Mouse (Mus musculus) frontal cortex, postnatal 10 days (tissue): ENCODE data around the gene Bri3bp.

ENCODE experiments used
- DNase-seq, 2 experiments: peaks; one replicate each; pipeline ENCODE4 v3.0.0; 2022; ENCODE audit warnings: low spot score in 2 of 2, mixed read lengths in 1 of 2

The Bri3bp gene

DNA sequence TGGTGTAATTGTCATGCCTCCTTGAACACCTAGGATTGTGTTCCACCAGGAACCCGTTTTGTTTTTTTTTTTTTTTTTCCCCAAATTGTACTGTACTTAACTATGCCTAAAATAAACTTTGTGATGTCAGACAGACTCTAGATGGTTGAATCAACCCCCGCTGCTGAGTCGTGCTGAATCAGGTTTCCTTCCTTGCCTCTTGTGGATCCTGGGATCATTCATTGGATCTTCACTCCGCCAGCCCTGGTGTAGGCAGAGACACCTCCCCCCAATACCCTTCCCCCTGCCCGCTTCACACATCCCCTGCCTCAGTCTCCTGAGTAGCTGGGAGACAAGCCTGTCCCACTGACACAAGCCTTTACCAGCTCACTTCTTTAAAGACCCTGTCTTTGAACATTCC, 7.9 kb downstream of the Bri3bp start:
- DNase-seq: no peak

DNA sequence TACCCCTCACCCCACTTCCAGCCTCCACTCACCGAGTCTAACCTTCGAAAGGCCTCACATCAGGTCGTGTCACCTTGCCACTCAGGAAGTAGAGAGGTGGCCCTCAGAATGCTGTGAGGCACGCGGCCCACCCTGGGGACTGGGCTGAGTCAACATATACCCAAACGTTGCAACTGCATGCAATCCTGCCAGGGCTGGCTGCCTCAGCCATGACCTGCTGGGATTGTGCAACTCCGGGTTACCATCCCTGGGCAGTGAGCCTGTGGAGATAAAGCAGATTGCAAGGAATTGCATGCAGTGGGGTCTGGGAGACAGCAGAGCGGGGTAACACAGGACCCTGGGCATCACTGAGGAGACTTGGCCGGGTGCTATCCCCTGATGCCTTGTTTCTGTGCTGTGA, 11.2 kb downstream of the Bri3bp start:
- no peak for DNase-seq

- no peak for DNase-seq
Observed at GRCm38 (mm10) chr5:125456100-125456499, 14.7 kb downstream of the Bri3bp start.

GRCm38 (mm10) chr5:125457538-125457937, 16.2 kb downstream of the Bri3bp start:
- no peak for DNase-seq

GRCm38 (mm10) chr5:125460574-125460973, 19.2 kb downstream of the Bri3bp start:
- DNase-seq: no peak

DNA sequence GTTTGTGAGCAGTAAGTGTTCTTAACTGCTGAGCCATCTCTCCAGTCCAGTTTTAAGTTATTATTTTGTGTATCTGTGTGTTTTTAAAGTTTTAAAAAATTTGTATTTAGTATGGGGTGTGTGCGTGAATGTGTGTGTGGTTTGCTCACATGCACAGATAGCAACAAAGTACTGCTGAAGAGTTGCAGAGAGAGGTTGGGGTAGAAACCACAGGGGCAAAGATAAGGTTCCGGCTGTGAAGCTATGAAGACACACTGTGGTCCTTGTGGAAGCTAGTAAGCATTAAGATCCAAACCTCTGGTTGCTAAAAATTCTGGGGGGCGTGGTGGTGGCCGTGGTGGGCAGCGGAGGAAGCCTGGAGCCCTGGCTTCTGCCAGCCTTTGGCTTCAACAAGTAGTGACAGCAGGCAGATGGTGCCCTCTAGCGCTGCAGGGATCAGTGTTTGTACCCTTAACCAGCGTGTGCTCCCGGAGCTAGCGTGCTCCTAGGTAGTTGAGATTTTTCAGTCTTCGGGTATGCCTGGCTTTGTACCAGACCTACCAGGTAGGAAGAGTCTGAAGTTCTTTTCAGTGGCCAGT, 20.6 kb downstream of the Bri3bp start:
- DNase-seq: no peak

- DNase-seq: no peak
Observed at GRCm38 (mm10) chr5:125465192-125465591, 23.8 kb downstream of the Bri3bp start.

DNA sequence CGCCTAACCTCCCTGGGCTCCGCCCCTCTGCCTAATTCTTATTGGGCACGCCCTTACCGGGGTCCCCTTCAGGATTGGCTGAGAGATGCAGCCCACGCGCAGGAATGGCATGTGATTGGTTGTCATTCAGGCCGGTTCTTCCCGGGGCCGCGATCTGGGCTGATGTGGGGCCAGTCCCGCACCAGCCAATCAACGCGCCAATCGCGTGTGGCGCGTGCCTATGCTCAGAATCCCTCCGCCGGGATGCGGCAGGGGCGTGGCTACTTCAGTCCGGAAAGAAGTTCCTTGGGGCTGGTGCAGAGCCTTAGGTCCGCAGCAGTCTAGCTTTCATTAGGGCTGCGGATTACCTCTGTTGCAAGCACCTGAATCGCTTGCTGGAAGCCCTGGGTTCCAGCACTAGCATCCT, 24.3 kb downstream of the Bri3bp start:
- peak; percentile 96 to 97 for DNase-seq

GRCm38 (mm10) chr5:125466483-125466882, 25.1 kb downstream of the Bri3bp start:
- DNase-seq: no peak

DNA sequence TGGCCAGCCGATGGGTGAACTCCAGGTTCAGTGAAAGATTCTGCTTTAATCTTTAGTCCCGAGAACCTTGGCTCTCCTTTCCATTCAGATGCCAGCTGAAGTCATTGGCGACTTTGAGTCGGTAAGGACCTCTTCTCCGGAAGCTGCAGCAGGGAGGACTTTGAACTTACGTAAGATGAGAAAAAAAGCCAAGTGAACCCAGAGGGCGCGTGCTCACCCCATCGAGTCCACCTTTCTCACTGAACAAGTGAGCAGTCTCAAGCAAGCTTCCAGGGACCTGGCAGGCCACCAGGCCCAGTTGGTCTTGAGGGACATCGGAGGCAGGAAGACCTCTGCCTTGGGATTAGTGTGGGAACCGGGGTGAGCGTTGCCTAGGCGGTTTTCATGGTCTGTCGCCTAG, 25.9 kb downstream of the Bri3bp start:
- DNase-seq: no peak

DNA sequence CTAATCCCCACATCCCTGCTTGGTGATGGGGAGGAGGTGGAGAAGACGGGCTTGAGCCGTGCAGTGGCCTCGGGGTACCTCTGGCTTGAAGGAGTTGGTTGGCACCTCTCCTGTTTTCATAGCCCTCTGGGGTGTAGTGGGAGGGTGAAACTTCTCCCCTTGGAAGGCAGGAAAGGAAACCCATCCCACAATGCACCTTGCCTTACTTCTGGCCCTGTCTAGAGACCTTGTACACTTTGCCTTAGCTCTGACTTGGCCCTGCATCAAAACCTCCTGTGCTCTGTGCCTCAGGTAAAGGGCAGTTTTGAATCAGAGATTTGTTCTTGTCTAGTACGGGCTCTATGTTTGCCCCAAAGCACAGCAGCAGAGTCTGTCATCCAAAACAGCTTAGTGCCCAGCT, 29.3 kb downstream of the Bri3bp start:
- DNase-seq: no peak

DNA sequence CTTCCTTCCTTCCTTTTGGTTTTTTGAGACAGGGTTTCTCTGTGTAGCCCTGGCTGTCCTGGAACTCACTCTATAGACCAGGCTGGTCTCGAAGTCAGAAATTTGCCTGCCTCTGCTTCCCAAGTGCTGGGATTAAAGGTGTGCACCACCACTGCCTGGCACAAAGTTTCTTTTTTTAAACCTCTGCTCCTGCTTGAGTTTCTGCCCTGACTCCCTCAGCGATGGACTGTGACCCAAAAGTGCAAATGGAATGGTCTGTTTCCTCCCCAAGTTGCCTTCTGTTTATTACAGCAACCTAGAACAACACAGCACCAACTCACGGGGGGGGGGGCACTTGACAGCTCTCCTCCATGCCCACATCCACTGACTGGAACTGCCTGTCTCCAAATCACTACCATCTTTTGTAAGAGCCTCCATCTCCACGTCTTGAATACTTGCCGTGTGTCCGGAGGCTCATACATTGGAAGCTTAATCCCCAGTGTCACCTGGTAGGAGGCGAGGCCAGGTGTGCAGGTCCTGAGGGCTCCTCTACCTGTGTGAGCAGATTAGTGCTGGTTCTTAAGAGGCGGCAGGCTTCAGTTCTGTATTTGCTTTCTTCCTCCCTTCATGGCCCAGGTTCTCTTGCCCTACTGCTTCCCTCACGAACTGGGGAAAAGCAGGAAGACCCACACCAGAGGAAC, 31.6 kb downstream of the Bri3bp start:
- no peak for DNase-seq

GRCm38 (mm10) chr5:125475030-125475429, 33.7 kb downstream of the Bri3bp start:
- no peak for DNase-seq

- peak; percentile 92 to 96 for DNase-seq
Observed at GRCm38 (mm10) chr5:125475601-125476285, 34.4 kb downstream of the Bri3bp start, which contains the start of gene Aacs. Gene Aacs, plus strand, starts transcription at chr5:125475814.

DNA sequence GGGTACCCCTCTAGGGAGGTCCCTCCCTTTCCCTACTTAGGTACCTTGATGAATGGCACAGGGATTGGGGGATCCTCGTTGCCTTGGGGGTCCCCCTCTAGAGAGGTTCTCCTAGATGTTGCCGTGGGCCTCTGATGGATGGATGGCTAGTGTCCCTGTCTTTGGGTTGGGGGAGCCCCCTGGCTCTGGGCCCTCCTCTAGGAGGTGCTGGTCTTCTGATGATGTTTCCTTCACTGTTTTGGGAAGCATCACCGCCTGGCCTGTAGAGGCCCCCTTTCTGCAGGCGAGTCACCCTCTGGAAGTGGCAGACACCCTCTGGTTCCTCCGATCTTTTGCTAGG, 34.9 kb downstream of the Bri3bp start:
- peak; percentile 52 to 65 for DNase-seq

- no peak for DNase-seq
Observed at GRCm38 (mm10) chr5:125476799-125477198, 35.4 kb downstream of the Bri3bp start.

GRCm38 (mm10) chr5:125477533-125477932, 36.2 kb downstream of the Bri3bp start:
- DNase-seq: no peak

- no peak for DNase-seq
Observed at GRCm38 (mm10) chr5:125478037-125478436, 36.7 kb downstream of the Bri3bp start.

DNA sequence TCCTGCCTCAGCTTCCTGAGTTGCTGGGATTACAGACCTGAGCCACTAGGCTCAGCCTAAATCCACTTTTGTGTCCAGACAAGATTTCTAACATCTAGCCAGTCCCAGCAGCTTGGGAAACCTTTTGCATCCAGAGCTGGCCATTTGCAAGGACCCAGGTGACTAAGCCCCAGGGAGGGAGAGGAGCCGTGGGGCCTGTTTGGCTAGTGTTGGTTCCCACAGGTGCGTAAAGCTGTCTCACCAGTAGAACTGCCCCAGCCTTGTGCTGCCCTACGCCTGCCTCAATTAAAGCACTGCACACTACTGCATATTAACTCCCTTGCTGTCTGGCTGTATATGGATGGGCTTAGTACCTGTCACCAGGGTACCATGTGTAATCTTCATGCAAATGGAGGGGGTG, 38.0 kb downstream of the Bri3bp start:
- no peak for DNase-seq

- DNase-seq: no peak
Observed at GRCm38 (mm10) chr5:125480434-125481231, 39.3 kb downstream of the Bri3bp start.

DNA sequence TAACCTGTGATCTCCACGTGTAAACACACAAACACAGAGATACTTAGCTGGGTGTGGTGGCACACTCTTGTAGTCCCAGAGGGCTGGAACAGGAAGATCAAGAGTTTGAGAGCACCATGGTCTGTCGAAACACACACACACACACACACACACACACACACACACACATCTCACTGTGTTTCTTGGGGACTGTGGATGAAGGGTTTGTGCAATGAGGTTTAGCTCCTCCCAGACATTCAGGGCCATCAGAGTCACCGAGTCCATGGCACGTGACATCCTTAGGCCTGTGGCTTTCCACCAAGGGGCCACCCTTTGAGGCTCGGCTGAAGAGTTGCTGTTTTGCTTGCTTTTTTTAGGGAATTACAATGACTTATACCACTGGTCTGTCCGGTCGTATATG, 41.1 kb downstream of the Bri3bp start:
- DNase-seq: no peak
